Mouse (Mus musculus): ENCODE results near the gene Mrps18b.

Mrps18b gene

DNA sequence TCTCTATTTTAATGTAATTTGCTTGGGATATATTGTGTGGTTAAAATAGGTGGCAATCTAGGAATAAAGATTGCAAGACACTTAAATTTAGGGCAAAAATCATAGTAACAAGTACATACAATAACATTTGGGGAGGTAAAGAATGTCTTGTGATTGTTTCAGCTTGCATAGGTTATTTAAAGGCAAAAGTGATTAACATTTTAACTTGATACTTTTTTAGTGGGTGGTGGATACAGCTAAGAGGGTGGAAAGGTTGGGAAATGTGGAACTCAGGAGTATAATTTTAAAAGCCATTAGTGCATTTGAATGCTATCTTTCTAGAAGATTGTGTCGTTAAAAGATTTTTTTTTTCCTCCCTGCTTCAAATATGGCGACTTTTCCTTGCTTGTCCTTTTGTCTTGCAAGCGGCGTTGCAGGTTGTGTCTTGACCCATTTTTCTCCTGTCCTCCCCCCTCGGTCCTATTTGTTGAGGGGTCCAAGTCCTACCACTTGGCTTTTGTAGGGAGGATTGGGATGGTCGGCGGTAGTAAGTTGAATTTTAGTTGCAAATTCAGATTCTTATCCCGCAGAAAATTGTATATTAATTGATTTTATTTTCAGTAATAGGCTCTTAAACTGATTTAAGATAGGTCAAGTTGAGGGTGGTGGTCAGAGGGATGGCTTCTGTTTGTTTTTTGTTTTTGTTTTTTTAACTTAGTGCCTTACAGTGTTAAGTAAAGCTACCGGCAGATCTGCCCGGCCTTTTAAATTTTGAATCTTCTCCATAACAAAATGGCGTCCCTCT, 2.3 kb upstream of the Mrps18b start:
- peak; percentile 51 for DNase-seq (ENCODE audit: low spot score)

DNA sequence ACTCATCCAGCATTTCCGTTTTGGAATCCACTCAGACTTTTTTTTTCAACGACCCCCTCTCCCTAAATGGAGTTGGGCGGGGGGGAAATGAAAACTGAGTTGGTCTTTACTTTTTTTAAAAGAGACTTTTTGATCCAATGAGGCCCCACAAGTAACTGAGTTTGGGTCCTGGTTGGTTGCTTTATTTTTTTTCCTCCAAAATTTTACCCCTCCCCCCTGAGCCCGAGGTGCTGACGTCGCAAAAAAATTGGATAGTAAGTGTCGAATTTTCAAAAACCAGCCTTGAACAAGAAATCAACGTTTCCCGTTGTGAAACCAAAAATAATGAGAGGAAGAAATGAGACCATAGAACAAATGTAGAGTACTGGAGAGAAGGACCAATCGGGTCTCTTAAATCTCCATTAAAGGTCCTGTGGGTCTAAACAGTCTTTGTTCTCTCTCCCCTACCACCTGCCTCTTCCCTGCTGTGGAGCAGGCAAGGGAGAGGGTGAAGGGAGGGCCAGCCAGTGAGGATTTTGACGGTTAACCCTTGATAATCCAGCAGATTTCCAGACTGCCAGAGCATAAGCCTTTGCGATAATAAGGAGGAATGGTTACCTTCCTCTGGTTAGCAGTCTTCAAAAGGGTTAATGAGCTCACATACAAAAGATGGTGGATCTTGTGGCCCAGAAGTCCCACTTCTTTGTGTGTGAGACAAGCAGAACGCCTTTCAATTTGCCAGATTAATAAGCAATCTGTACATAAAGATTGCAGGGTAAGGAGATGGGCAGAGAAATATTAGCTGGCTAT, 1.5 kb upstream of the Mrps18b start:
- DNase-seq (ENCODE audit: low spot score), result peak; percentile 55

DNA sequence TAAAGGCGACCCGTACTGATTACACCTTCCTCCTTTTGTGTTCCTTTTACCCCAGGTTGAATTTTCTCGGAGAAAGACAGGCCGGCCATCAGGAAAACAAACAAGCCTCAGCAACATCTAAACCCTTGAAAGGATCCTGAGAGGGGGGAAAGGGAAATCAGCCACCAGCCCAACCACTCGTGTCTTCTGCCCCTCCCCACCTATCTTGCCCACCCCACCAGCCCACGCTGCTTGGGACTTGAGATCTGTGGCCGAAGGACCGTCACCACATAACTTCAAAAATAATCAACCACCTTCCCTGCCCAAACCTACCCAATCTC, 914 bp upstream of the Mrps18b start:
- no peak for DNase-seq (ENCODE audit: low spot score)

DNA sequence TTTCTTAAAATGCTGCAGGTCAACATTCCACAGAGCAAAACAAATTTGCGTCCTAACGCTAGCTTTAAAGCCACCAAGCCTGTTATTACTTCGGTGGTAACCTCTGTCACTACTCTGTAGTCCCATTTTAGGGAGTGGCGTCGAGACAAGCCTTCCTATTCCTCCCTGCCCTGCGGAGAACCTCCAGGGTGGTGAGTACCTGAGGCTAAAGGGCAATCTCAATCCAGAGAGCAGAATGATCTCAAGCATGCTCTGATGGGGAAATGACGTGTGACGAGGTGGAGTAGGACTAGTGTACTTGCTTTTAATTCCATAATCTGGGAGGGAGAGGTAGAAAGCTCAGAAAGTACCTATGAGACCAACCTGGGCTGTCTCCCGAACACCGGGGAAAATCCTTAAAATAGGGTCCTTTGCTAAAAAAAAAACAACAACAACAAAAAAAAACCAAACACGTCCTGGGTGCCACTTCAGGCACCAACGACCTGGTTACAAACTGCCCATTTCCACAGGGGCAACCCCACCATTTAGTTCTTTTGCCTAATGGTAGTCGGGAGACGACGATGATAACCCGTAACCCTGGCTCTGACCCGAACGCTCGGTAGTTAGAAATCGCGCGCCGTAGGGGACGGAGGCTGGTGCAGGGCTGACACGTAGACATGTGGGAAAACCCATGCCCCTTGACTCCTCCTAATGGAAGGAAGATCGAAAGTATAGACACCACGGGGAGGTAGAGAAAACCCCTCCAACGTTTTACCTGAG, 472 bp downstream of the Mrps18b start:
- DNase-seq (ENCODE audit: low spot score), result no peak

DNA sequence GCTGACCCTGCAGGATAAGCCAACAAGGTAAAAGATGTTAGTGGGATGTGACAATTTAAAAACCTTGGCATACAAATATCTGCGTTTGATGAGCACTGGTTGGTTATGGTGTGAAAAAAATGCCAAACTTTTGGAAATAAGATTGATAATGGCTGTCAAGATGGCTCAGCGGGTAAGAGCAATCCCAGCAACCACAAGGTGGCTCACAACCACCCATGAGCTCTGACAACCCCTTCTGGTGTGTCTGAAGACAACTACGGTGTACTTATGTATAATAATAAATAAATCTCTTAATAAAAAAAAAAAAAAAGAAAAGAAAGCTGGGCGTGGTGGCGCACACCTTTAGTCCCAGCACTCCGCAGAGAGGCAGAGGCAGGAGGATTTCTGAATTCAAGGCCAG, 1.2 kb downstream of the Mrps18b start:
- DNase-seq (ENCODE audit: low spot score), result no peak

DNA sequence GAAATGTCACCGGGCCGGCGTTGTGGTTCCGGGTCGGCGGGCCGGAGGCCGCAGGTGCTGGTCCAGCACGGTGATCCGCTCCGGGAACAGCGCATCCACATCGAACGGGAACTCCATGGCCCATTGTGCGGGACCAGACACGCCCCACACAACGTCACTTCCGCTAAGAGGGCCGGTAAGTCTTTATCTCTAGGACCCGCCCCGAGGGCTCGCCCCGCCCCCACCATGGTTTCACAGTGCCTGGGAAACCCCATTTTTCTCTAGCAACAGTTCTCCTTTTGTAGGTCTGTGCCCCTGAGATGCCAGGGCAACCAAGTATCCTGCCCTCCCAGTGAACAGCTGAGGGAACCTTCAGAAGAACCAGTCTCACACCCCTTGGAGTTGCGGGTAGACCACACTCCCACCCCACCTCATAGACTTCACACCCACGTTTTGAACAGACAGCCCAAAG, 6.2 kb downstream of the Mrps18b start, which contains the start of gene Atat1:
TSS of gene Atat1 (minus strand) at position 157 of the 451 bp plus-strand sequence.
- DNase-seq (ENCODE audit: low spot score), result peak; percentile 79

DNA sequence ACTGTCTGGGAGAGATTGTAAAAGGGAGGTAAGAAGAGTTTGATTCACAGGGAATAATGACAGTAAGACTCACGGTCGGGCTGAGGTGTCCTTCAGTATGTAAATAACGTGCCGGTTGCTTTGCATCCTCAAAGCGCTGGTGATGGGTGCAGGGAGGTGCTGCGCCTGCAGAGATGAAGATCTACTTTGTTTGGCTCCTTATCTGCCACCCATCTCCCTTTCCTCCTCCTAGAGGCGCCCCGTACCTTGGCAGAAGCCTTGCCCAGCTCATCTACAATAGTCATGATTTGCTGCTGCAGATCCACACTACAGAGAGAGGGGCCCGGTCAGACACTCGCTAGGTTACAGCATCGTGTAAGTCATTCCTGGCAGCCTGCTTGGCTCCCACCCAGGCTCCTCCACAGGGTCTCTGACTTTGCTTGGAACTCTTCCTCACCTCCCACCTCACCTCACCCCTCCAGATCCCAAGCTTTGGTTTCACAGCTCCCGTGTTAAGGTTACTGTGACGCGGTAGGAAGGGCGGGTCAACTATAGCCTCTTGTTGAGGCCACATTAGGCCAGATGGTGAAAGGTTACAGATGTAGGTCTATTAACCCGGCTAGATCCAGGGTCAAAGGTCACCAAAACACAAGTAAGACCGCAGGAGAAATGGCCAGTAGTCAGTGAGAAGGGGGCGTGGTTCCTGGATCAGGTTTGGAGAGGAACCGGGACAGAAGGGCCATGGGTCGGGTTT, 6.8 kb downstream of the Mrps18b start:
- DNase-seq (ENCODE audit: low spot score), result no peak

DNA sequence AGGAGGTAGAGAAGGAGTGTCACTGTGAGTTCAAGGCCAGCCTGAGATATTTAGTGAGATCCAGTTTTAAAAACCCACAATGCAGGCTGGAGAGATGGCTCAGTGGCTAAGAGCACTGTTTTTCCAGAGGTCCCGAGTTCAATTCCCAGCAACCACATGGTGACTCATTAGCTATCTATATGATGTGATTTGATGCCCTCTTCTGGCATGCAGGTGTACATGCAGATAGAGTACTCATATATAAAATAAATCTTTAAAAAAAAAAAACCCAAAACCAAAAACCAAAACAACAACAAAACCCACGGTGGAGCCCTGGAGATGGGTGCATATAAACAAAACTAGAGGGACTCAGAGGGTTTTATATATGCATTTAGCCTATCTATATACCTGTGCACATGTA, 8.6 kb downstream of the Mrps18b start:
- DNase-seq (ENCODE audit: low spot score), result no peak

DNA sequence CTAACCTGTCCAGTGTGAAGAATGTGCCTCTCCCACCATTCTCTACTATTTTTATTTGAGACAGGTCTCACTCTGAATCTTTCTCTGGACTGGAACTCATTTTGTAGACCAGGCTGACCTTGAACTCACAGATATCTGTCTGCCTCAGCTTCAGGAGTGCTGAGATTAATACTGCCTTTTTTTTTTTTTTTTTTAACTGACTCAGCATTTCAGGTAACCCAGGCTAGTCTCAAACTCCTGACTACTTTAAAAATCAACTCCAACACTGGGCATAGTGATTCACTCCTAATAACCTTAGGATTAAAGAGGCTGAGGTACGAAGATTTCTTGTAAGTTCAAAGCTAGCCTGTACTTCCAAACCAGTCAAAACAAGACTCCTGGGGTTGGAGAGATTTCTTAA, 10.6 kb downstream of the Mrps18b start:
- DNase-seq (ENCODE audit: low spot score), result no peak

DNA sequence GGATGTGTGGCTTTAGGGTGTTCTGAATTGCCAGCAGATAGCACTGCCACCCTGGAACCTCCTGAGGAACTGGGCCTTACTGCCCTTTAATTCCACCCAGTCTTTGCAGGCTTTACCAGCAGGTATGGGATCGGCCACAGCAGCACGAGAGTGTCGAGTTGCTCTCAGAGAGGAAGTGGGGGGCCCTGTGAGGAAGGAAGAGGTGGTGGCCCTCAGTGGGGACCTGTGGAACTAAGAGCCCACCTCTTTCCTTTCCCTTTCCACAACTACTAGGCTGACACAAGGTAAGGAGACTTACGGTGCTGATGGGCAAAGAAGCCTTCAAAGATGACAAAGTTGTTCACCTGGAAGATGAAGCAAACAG, 12.2 kb downstream of the Mrps18b start:
- no peak for DNase-seq (ENCODE audit: low spot score)

DNA sequence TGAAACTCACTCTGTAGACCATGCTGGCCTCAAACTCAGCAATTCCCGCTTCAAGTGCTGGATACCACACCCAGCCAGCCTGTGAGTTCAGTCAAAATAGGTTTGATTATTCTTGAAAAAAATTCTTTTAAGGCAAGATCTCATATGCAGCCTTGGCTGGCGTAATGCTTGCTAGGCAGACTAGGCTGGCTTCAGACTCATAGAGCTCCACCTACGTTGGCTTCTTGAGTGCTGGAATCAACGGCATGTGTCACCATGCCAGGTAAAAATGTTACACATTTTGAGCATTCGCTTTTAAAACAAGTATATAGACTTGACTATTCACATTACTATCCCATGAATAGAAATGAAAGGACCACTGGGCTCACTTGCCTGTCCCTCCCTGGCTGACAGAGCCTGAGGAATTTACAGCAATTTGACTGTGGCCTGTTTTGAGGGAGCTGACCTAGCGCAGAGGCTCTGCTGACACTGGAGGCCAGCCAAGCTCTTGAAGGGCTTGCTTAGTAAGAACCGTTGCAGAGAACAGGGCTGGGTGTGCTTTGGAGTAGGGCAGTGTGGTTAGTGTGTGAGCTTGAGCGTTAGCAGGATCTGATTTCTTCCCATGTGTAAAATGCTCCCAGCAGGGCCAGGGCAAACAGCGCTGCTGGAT, 12.7 kb downstream of the Mrps18b start:
- DNase-seq (ENCODE audit: low spot score), result no peak

DNA sequence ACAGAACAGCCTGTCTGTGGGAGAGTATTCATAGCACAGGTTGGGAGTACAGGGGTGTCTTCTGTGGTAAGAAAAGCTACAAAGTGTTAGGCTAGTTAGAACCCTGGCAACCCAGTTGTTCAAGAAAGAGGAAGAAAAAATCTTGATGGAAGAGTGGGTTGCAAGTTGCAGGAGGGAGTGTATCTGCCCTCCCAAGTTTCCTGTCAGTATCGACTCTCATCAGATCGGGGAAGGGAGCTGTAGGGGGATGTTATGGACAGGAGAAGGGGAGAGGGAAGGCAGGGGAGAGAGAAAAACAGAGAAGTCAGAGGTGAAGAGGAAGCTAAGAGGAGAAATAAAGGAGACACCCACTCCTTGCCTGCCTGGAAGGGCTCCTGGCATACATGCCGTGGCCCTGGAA, 15.6 kb downstream of the Mrps18b start:
- no peak for DNase-seq (ENCODE audit: low spot score)

DNA sequence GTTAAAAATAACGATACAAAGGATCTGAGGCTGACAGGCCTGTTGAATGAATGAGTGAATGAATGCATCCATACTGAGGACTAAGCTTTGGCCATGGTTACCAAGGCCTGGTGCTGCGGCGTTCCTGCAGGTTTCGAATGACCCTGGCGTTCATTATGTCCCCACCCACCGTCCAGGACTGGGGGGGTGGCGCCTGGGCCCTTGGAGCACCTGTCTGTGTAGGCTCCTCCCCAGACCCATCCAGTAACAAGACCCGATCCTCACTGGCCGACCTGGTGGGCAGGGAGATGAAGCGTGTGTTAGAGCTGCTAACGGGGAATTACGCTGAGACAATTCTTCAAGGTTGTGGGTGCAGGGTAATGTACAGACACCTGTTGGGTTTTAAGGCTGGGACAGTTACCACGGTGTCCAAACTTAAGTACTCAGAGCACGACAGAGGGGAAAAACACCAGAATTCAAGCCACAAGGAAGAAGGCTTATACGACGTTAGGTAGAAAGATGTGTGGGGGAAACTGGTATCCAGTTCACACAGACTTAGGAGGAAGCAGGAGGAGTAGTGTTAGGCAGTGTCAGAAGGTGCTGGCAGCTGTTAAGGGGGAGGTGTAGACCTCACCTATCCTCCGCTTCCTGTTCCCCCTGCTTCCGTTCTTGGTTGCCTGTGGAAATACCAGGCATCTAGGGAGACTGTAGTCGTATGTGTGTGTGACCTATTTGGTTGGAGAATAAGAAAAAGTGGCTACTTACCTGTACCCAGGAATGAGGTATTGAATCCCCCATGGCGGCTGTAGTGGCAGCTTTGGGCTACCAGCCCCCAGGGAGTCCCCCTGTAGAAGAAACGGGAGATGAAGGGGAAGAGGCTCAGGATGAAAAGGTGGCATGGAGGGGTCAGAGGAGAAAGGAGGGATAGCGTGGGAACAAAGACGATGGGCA, 18.3 kb downstream of the Mrps18b start:
- DNase-seq (ENCODE audit: low spot score), result no peak

DNA sequence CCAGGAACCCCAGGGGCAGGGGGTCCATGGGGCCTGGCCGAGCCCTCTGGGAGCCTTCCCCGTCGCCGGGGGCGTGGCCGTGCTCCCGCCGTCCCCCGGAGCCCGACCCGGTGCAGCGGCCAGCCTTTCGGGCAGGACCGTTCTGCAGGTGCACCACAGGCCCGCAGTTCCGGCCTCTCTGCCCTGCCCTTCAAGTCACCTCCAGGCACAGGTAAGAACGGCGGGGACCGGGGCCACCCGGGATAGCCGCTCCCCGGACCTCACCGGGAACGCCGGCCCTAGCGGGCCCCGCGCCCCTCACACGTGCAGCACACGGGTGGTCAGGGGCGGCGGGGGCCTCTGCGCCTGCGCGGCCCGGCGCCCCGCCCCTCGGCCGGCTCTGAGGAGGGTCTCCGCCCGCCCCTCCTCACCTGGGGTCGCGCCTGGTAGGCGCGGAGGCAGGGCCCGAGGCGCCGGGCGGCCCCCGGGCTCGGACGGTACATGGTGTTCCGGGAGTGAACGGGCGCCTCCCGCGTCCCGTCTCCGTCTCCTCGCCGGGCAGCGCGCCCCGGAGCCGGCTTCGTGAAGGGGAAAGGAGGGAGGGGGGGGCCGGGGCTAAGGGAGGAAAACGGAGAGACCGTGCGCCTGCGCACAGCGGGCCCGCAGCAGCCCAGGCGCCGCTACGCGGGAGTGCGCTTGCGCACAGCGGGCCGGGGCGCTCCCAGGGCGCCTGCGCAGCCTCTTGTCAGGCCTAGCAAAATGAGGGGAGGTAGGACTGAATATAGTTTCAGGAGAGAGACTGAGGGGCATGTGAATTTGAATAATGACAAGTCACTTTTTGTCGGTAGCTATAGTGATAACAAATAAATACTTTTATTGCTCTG, 19.2 kb downstream of the Mrps18b start, which contains the start of gene 2310061I04Rik:
TSS of gene 2310061I04Rik (minus strand) at position 651 of the 863 bp plus-strand sequence.
- peak; percentile 60 for DNase-seq (ENCODE audit: low spot score)

DNA sequence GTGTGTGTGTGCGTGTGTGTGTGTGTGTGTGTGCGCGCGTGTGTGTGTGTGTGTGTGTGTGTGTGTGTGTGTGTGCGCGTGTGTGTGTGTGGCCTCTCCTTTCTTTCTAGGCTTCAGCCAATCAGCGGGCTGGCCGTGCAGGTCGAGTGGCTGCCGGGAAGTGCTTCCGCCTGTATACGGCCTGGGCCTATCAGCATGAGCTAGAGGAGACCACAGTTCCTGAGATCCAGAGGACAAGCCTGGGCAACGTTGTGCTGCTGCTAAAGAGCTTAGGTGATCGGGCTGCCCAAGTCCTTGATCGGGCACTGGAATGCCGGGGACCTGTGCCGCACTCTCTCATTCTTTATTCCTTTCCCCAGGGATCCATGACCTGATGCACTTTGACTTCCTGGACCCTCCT, 28.5 kb downstream of the Mrps18b start:
- no peak for DNase-seq (ENCODE audit: low spot score)

DNA sequence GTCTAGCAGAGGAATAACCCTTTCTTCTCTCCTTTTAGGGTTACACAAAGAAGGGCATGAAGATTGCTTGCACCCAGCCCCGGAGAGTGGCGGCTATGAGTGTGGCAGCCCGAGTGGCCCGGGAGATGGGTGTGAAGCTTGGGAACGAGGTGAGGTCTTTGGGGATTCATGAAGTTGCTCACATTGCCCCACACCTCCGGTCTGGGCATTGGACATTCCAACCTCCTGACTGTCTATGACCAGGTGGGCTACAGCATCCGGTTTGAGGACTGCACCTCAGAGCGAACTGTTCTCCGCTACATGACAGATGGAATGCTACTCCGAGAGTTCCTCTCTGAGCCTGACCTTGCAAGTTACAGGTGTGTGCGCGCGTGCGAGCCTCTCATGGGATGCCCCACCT, 32.4 kb downstream of the Mrps18b start:
- no peak for DNase-seq (ENCODE audit: low spot score)

DNA sequence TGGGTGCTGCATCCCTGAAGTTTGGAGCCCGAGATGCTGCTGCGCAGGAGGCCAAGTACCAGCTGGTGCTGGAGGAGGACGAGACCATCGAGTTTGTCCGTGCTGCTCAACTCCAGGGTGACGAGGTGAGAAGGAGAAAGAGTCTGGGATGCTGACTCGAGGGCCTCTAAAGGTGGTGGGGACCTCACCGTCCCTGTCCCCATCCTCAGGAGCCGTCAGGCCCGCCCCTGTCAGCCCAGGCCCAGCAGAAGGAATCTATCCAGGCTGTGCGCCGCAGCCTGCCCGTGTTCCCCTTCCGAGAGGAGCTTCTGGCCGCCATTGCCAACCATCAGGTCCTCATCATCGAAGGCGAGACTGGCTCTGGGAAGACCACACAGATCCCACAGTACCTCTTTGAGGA, 33.3 kb downstream of the Mrps18b start:
- DNase-seq (ENCODE audit: low spot score), result no peak

DNA sequence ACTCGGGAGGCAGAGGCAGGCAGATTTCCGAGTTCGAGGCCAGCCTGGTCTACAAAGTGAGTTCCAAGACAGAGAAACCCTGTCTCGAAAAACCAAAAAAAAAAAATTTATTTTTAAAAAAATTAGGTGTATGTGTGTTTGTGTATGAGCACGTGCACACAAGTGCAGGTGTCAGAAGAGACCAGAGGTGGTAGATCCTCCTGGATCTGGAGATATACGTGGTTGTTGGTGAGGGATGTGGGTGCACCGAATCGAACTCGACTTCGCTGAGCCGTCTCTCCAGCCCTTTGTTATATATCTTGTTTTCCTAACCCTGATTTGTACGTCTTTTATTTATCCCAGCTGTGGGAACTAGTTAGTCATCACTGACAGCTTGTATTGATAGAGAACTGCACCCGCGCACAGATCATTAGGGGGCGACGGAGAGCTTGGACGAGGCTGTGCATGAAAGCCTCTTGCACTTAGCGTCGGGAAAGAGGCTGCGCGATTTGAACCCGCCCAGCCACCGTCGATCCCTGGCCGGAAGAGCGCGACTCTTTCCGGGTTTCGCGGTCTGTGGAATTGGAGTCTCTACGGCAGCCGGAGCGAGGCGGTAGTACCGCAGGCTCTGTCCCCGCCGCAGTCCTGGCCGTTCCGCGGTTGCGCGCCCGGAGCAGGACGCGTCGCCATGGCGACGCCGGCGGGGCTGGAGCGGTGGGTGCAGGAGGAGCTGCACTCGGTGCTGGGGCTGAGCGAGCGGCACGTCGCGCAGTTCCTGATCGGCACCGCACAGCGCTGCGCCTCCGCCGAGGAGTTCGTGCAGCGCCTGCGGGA, 36.7 kb downstream of the Mrps18b start, which contains the start of gene Dhx16:
TSS of gene Dhx16 (plus strand) at position 575 of the 813 bp plus-strand sequence.
- peak; percentile 93 for DNase-seq (ENCODE audit: low spot score)
